Mouse (Mus musculus) embryonic facial prominence, embryonic 14.5 days (tissue): ENCODE results near the gene Vwc2l. TPM values are rescaled to one million over a fixed set of nuclear protein-coding genes. Genes with fewer than 3 reads are reported as not detected.
A peak's percentile ranks its signal among the peaks of the same experiment; 100 is the strongest.

Experiments used
- ATAC-seq: fragments of 200-750 bp; cut with Nextera tagmentation; 2 replicates; pipeline ENCODE4 v1.8.0; 2017; ENCODE audit warnings: low read depth, moderate number of reproducible peaks, moderate TSS enrichment
- DNase-seq: peaks from one replicate; pipeline ENCODE4 v3.0.0-alpha.2; 2015; ENCODE audit warnings: low spot score
- H3K27ac ChIP-seq: fragments of 300-500 bp; sonication (generic); replicated peaks from 2 replicates; pipeline ENCODE4 v1.5.1; 2014; ENCODE audit warnings: low read depth, mild to moderate bottlenecking, low read length, moderate library complexity
- H3K27me3 ChIP-seq: fragments of 300-500 bp; sonication (generic); replicated peaks from 2 replicates; pipeline ENCODE4 v1.6.1; 2014; ENCODE audit warnings: low read length; ENCODE audit not compliant: control insufficient read depth, insufficient read depth
- H3K36me3 ChIP-seq: fragments of 300-500 bp; sonication (generic); 2 replicates; pipeline ENCODE4 v1.6.1; 2014; ENCODE audit warnings: low read length, mixed read lengths; ENCODE audit not compliant: control insufficient read depth, insufficient read depth
- H3K4me1 ChIP-seq: fragments of 300-500 bp; sonication (generic); 2 replicates; pipeline ENCODE4 v1.6.1; 2014; ENCODE audit warnings: antibody characterized with exemption, low read length; ENCODE audit not compliant: control insufficient read depth, insufficient read depth
- H3K4me2 ChIP-seq: fragments of 300-500 bp; sonication (generic); 2 replicates; pipeline ENCODE4 v1.6.1; 2014; ENCODE audit warnings: low read depth, mild to moderate bottlenecking, low read length, moderate library complexity, mixed read lengths
- H3K4me3 ChIP-seq: fragments of 300-500 bp; sonication (generic); 2 replicates; pipeline ENCODE4 v1.5.1; 2014; ENCODE audit warnings: low read depth, mild to moderate bottlenecking, low read length
- H3K9ac ChIP-seq: fragments of 300-500 bp; sonication (generic); 2 replicates; pipeline ENCODE4 v1.6.1; 2014; ENCODE audit warnings: low read depth, mild to moderate bottlenecking, low read length, moderate library complexity, mixed read lengths
- H3K9me3 ChIP-seq: fragments of 300-500 bp; sonication (generic); 2 replicates; pipeline ENCODE4 v1.6.1; 2016; ENCODE audit warnings: low read length; ENCODE audit not compliant: control insufficient read depth
- WGBS: fragments of 180-500 bp; shearing (Covaris S2); extraction: QIAGEN DNeasy Blood & Tissue Kit; methylation state at CpG from one replicate; pipeline ENCODE4 v1.1.7; 2014; 5-methylcytosine and 5-hydroxymethylcytosine counted together
- polyA plus RNA-seq: library from polyadenylated mRNA; unstranded; fragments of >200 nt; fragmentation: Nextera tagmentation; extraction: Ambion mirVana; gene quantifications from 2 replicates; pipeline ENCODE4 v1.2.1, GENCODE M21; 2014

Vwc2l gene
- polyA plus RNA-seq = 0.47 TPM in 2 replicates

DNA sequence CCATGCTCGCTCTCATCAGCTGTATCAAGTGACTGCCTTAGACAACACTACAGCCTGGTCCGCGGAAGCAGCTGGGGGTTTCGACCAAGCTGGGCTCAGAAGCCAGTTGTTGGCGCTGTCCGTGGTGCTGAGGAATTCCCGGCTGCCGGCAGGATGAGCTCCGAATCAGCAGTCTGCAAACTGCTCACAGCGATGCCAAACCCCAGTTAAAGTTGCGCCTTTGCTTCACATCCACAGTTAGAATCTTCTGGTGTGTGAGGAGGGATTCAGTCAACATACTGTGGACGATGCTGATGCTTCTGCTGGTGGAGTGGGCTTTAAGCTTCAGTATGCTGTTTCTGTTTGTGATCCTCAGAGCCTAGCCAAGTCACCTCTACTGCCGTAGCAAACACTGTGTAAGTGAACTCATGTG lies at the start of gene Vwc2l:
TSS of gene Vwc2l (plus strand) at position 61 of the 412 bp plus-strand sequence.
- ATAC-seq (0 out of 2 replicates have a peak, but pooled peaks have one; percentile 47), DNase-seq (peak; percentile 89)
- Histone ChIP-seq H3K27me3 (no peaks in the 10 kb centered on the region; the same call in 1 of the 2 replicates), H3K27ac (no peak within 1 kb of the TSS), H3K9ac (no peak within 1 kb of the TSS), H3K4me2 (no peak within 1 kb of the TSS), H3K36me3 (no peaks in the 10 kb centered on the region), H3K9me3 (no peaks in the 10 kb centered on the region), H3K4me1 (0 out of 2 replicates have a peak, but pooled peaks cover 3% of the 10 kb centered on the region), H3K4me3 (no peak within 1 kb of the TSS)
- 6% methylated on average over 13 of the region's 13 CpGs for WGBS

DNA sequence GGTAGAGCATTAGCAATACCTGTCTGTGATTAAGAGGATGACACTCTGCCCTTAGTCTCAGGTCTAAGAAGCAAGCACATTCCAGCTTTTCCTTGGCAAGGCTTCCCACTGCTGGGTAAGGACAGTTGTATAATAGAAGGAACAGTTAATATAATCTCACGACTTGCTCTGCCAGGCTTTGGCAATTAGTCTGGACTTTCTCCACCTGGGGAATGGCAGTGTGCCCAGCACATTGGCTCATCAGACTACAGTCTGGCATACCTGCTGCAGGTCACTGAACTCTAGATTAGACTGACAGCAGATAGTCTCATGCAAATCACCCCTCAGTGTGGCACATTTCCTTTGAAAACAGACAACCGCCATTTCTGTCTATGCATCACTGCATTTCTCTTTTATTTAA lies 33.0 kb upstream of the Vwc2l start:
- 95% methylated on average over 2 of the region's 2 CpGs for WGBS
- no peak overlapping the region for H3K9ac ChIP-seq
- H3K9me3 ChIP-seq = no peaks in the 10 kb centered on the region
- no peaks in the 10 kb centered on the region for H3K36me3 ChIP-seq
- no peak overlapping the region for H3K4me2 ChIP-seq
- no peak overlapping the region for H3K27ac ChIP-seq
- ATAC-seq (no peak), DNase-seq (no peak)
- no peaks in the 10 kb centered on the region for H3K27me3 ChIP-seq
- no peak overlapping the region for H3K4me3 ChIP-seq
- no peaks in the 10 kb centered on the region for H3K4me1 ChIP-seq

GRCm38 (mm10) chr1:70700270-70700669 lies 25.2 kb upstream of the Vwc2l start:
- Histone ChIP-seq H3K27ac (no peak overlapping the region), H3K9ac (no peak overlapping the region), H3K27me3 (no peaks in the 10 kb centered on the region)

GRCm38 (mm10) chr1:70703934-70704333 lies 21.6 kb upstream of the Vwc2l start:
- no peak overlapping the region for H3K4me2 ChIP-seq
- H3K4me3 ChIP-seq = no peak overlapping the region
- no peak overlapping the region for H3K27ac ChIP-seq
- ATAC-seq (no peak), DNase-seq (no peak)
- no peak overlapping the region for H3K9ac ChIP-seq
- no peaks in the 10 kb centered on the region for H3K27me3 ChIP-seq
- no peaks in the 10 kb centered on the region for H3K9me3 ChIP-seq
- H3K36me3 ChIP-seq = no peaks in the 10 kb centered on the region
- 82% methylated on average over 3 of the region's 3 CpGs for WGBS
- H3K4me1 ChIP-seq = no peaks in the 10 kb centered on the region

More at GRCm38 (mm10) chr1:70700270-70700669, 25.2 kb upstream of the Vwc2l start:
- no peak for ATAC-seq
- Histone ChIP-seq H3K36me3 (no peaks in the 10 kb centered on the region), H3K4me1 (no peaks in the 10 kb centered on the region), H3K9me3 (no peaks in the 10 kb centered on the region), H3K4me3 (no peak overlapping the region), H3K4me2 (no peak overlapping the region)
- 72% methylated on average over 5 of the region's 5 CpGs for WGBS
- DNase-seq = no peak

- Histone ChIP-seq H3K4me3 (no peak overlapping the region), H3K36me3 (no peaks in the 10 kb centered on the region), H3K4me1 (no peaks in the 10 kb centered on the region), H3K9me3 (no peaks in the 10 kb centered on the region), H3K9ac (no peak overlapping the region), H3K4me2 (no peak overlapping the region), H3K27me3 (no peaks in the 10 kb centered on the region), H3K27ac (no peak overlapping the region)
- no peak for ATAC-seq
- no peak for DNase-seq
- WGBS = 78% methylated on average over 3 of the region's 3 CpGs
These were observed 19.7 kb upstream of the Vwc2l start for GRCm38 (mm10) chr1:70705821-70706220.

DNA sequence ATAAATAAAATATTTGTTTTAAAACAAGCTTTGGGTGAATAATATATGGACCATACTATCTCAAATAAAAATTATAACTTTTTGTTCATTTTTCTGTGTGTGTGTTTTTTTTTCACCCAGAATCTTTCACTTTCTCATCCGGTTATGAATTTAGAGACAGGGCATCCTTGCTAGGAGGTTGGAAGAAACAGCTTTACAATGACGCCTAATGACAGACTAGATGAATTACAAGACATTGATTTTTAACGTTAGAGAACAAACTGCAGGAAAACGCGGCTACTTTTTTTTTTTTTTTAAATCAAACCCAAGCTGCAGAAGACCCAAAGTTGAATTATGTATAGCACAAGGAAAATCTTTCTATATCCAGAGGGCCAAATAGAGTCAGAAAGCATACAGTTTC lies 470 bp upstream of the Vwc2l start:
- Histone ChIP-seq H3K9ac (no peak overlapping the region), H3K27ac (no peak overlapping the region), H3K36me3 (no peaks in the 10 kb centered on the region), H3K4me3 (no peak overlapping the region), H3K27me3 (no peaks in the 10 kb centered on the region; the same call in 1 of the 2 replicates), H3K4me2 (no peak overlapping the region), H3K9me3 (no peaks in the 10 kb centered on the region), H3K4me1 (0 out of 2 replicates have a peak, but pooled peaks cover 3% of the 10 kb centered on the region)
- WGBS = 63% methylated on average over 5 of the region's 5 CpGs
- DNase-seq = no peak
- no peak for ATAC-seq

DNA sequence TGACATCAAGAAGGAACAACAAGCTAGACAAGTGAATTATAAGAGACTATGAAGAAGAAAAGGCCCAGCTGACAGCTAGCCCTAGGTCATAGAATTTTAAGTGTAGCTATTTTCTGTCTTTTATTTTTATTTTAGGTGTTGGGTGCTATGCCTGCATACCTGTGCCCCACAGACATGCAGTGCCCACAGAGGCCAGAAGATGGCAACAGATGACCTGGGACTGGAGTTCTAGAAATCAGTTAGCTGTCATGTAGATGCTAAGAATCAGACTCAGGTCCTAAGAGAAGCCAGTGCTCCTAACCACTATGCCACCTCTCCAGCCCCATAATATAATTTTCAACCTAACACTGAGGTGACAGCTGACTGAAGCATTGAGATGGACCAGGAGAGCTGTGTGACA lies 61.6 kb downstream of the Vwc2l start:
- ATAC-seq = no peak
- DNase-seq = no peak
- Histone ChIP-seq H3K4me3 (no peak overlapping the region), H3K9me3 (no peaks in the 10 kb centered on the region), H3K9ac (no peak overlapping the region), H3K27ac (no peak overlapping the region), H3K4me2 (no peak overlapping the region), H3K4me1 (no peaks in the 10 kb centered on the region), H3K27me3 (no peaks in the 10 kb centered on the region), H3K36me3 (no peaks in the 10 kb centered on the region)

DNA sequence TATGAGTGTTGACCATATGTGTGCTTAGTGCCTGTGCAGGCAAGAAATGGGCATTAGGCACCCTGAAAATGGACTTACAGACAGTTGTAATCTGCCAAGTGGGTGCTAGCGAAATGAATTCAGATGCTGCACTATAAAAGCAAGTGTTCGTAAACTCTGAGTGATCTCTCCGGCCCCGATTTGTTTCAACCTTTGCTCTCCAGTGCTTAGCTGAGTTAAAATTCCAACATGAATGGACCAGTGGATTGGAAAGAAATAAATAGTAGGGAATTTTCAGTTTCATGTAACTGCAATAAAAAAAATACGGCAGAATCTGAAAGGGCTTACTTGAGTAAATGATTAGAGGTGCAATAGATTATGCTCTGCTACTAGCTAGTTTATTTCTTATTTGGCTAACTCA lies 66.1 kb downstream of the Vwc2l start:
- ATAC-seq = no peak
- WGBS = 90% methylated on average over 5 of the region's 5 CpGs
- no peaks in the 10 kb centered on the region for H3K36me3 ChIP-seq

DNA sequence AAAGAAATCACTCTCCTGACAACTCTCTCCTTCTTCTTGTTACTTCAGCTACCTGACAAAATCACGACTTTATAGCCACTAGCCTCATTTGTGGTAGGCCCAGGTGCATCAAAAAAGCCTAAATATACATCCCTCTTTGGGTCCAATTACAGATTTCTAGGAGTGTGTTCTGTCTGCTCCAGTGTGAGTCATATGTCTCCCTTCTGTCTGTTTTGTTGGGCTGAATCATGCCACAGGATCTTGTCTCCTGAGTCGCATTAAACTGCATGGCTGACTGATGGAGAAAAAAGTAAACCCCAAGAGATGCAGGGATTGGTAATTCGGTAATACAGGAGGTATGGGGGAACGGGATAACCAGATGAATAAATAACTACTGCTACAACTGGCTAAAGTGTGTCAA lies 69.6 kb downstream of the Vwc2l start:
- ATAC-seq = no peak
- 79% methylated on average over 4 of the region's 4 CpGs for WGBS
- Histone ChIP-seq H3K27ac (no peak overlapping the region), H3K36me3 (no peaks in the 10 kb centered on the region), H3K4me1 (no peaks in the 10 kb centered on the region), H3K27me3 (no peaks in the 10 kb centered on the region), H3K4me2 (no peak overlapping the region), H3K9ac (no peak overlapping the region), H3K4me3 (no peak overlapping the region), H3K9me3 (no peaks in the 10 kb centered on the region)
- DNase-seq = no peak

More for the DNA sequence above, 66.1 kb downstream of the Vwc2l start:
- Histone ChIP-seq H3K4me2 (no peak overlapping the region), H3K4me1 (no peaks in the 10 kb centered on the region), H3K27ac (no peak overlapping the region), H3K27me3 (no peaks in the 10 kb centered on the region), H3K4me3 (no peak overlapping the region), H3K9me3 (no peaks in the 10 kb centered on the region), H3K9ac (no peak overlapping the region)
- no peak for DNase-seq
